Mouse (Mus musculus): ENCODE measurements around the gene Dnhd1.
"Not testable (repeated sequence)": the region's sequence is repeated elsewhere in the genome, so short reads cannot be mapped to it uniquely, and the experiment has no call there.

The Dnhd1 gene

GRCm38 (mm10) chr7:105741978-105742377 is 91.4 kb downstream of the Dnhd1 start:
- DNase-seq: no peak

GRCm38 (mm10) chr7:105742539-105743215 is 92.0 kb downstream of the Dnhd1 start:
- not testable (repeated sequence) for DNase-seq

GRCm38 (mm10) chr7:105743246-105743925 is 92.8 kb downstream of the Dnhd1 start:
- DNase-seq: not testable (repeated sequence)

- peak; percentile 87 for DNase-seq
Observed at GRCm38 (mm10) chr7:105743926-105744590, 93.4 kb downstream of the Dnhd1 start, which contains the start of gene Taf10. Gene Taf10 (minus strand): TSS chr7:105744361.

- DNase-seq: no peak
Observed at GRCm38 (mm10) chr7:105747776-105748175, 97.1 kb downstream of the Dnhd1 start.

- DNase-seq: peak; percentile 98
Observed at GRCm38 (mm10) chr7:105751491-105752433, 101.1 kb downstream of the Dnhd1 start, which contains the start of gene Tpp1. Gene Tpp1 (minus strand): TSS chr7:105752235.

- DNase-seq: no peak
Observed at GRCm38 (mm10) chr7:105752716-105753115, 102.1 kb downstream of the Dnhd1 start.

- DNase-seq: no peak
Observed at GRCm38 (mm10) chr7:105753281-105753680, 102.7 kb downstream of the Dnhd1 start.

- no peak for DNase-seq
Observed at GRCm38 (mm10) chr7:105761813-105762484, 111.3 kb downstream of the Dnhd1 start.

GRCm38 (mm10) chr7:105762517-105763270 is 112.1 kb downstream of the Dnhd1 start:
- DNase-seq: no peak

GRCm38 (mm10) chr7:105764331-105764730 is 113.7 kb downstream of the Dnhd1 start:
- DNase-seq: no peak

GRCm38 (mm10) chr7:105767729-105768165 is 117.1 kb downstream of the Dnhd1 start:
- DNase-seq: no peak

- DNase-seq: no peak
Observed at GRCm38 (mm10) chr7:105769959-105770358, 119.3 kb downstream of the Dnhd1 start.

Measured in layer of hippocampus, adult 9-11 months (tissue).